Mouse (Mus musculus) neural tube, embryonic 12.5 days (tissue): ENCODE measurements at regions not wholly inside any gene's neighbourhood (a gene's known extent, or its start where the extent isn't known, plus 50 kb on each side); places are given as distances from the start of the nearest gene placed in this dataset.

Experiments
- ATAC-seq: fragments of 200-750 bp; cut with Nextera tagmentation; 2 replicates; pipeline ENCODE4 v1.8.0; 2017; ENCODE audit warnings: low read depth, mild to moderate bottlenecking, moderate TSS enrichment, moderate library complexity; ENCODE audit not compliant: low FRiP score
- H3K27ac ChIP-seq: fragments of 300-500 bp; sonication (generic); 2 replicates; pipeline ENCODE4 v1.5.1; 2016
- H3K27me3 ChIP-seq: fragments of 300-500 bp; sonication (generic); replicated peaks from 2 replicates; pipeline ENCODE4 v1.6.1; 2016; ENCODE audit warnings: mild to moderate bottlenecking
- H3K36me3 ChIP-seq: fragments of 300-500 bp; sonication (generic); 2 replicates; pipeline ENCODE4 v1.6.1; 2016; ENCODE audit warnings: mild to moderate bottlenecking
- H3K4me1 ChIP-seq: fragments of 300-500 bp; sonication (generic); 2 replicates; pipeline ENCODE4 v1.6.1; 2016
- H3K4me2 ChIP-seq: fragments of 300-500 bp; sonication (generic); replicated peaks from 2 replicates; pipeline ENCODE4 v1.6.1; 2016; ENCODE audit warnings: mild to moderate bottlenecking
- H3K4me3 ChIP-seq: fragments of 300-500 bp; sonication (generic); 2 replicates; pipeline ENCODE4 v1.5.1; 2016
- H3K9ac ChIP-seq: fragments of 300-500 bp; sonication (generic); 2 replicates; pipeline ENCODE4 v1.6.1; 2016; ENCODE audit warnings: mild to moderate bottlenecking
- H3K9me3 ChIP-seq: fragments of 300-500 bp; sonication (generic); 2 replicates; pipeline ENCODE4 v1.6.1; 2016; ENCODE audit warnings: mild to moderate bottlenecking
- WGBS: fragments of 180-500 bp; shearing (Covaris S2); methylation state at CpG from one replicate; pipeline ENCODE4 v1.1.7; 2016; 5-methylcytosine and 5-hydroxymethylcytosine counted together

GRCm38 (mm10) chr11:93808431-93808830, 77.1 kb downstream of the Utp18 start:
- no peak overlapping the region for H3K4me2 ChIP-seq
- no peaks in the 10 kb centered on the region for H3K27me3 ChIP-seq
- H3K27ac ChIP-seq, result no peak overlapping the region
- 86% methylated on average over 12 of the region's 12 CpGs for WGBS
- no peak overlapping the region for H3K4me3 ChIP-seq
- H3K36me3 ChIP-seq, result no peaks in the 10 kb centered on the region
- no peak overlapping the region for H3K9ac ChIP-seq
- H3K9me3 ChIP-seq, result no peaks in the 10 kb centered on the region
- ATAC-seq, result no peak
- no peaks in the 10 kb centered on the region for H3K4me1 ChIP-seq

DNA sequence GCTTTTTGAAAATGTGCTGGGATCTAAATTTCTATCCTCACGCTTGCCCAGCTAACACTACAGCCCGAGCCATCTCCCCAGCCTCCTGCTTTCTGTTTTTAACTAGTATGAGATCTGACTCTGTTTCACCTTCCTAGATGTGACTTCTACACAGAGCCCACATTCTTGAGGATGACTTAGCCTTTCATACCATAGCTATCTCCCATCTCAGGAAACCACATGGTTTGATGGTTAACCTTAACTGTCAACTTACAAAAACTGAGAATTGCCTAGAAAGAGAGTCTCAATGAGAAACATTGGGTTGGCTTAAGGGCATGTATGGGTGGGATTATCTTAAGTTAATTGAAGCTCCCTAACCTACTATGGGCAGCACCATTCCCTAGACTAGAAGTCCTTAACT, 78.4 kb downstream of the Utp18 start:
- Histone ChIP-seq H3K4me2 (no peak overlapping the region), H3K27me3 (no peaks in the 10 kb centered on the region), H3K36me3 (no peaks in the 10 kb centered on the region), H3K27ac (no peak overlapping the region), H3K9ac (no peak overlapping the region), H3K4me3 (no peak overlapping the region), H3K4me1 (no peaks in the 10 kb centered on the region), H3K9me3 (no peaks in the 10 kb centered on the region)
- 96% methylated on average over 2 of the region's 2 CpGs for WGBS
- no peak for ATAC-seq

GRCm38 (mm10) chr11:93771143-93771940, 114.2 kb downstream of the Utp18 start:
- H3K27ac ChIP-seq, result no peak overlapping the region
- no peaks in the 10 kb centered on the region; the same call in 1 of the 2 replicates for H3K4me1 ChIP-seq
- WGBS, result 76% methylated on average over 5 of the region's 5 CpGs
- H3K36me3 ChIP-seq, result no peaks in the 10 kb centered on the region
- no peak for ATAC-seq
- no peak overlapping the region for H3K9ac ChIP-seq
- no peak overlapping the region for H3K4me3 ChIP-seq
- H3K27me3 ChIP-seq, result no peaks in the 10 kb centered on the region
- H3K4me2 ChIP-seq, result no peak overlapping the region
- H3K9me3 ChIP-seq, result no peaks in the 10 kb centered on the region

DNA sequence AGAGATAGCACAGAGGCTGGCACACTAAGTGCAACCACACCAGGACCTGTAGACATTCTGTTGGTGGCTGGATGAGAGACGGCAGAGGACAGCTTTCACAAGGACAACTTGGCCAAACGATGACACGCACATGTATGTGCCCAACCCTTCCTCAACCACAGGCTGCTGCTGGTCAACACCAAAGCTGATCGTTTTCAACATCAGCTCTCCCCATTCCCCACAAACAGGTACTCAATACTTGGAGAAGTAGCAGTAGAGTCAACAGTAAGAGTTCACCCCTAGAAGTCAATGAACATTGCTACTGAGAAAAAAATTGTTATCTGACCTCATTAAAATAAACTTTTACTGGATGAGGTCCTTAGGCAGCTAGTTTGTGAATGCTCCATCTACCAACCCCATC, 119.6 kb downstream of the Utp18 start:
- no peak for ATAC-seq
- H3K27ac ChIP-seq, result no peak overlapping the region
- H3K4me3 ChIP-seq, result no peak overlapping the region
- no peaks in the 10 kb centered on the region for H3K27me3 ChIP-seq
- H3K9me3 ChIP-seq, result no peaks in the 10 kb centered on the region
- H3K36me3 ChIP-seq, result no peaks in the 10 kb centered on the region
- no peak overlapping the region for H3K9ac ChIP-seq
- 96% methylated on average over 4 of the region's 4 CpGs for whole genome bisulfite sequencing
- H3K4me2 ChIP-seq, result no peak overlapping the region
- no peaks in the 10 kb centered on the region for H3K4me1 ChIP-seq

- H3K4me3 ChIP-seq, result no peak overlapping the region
- H3K36me3 ChIP-seq, result no peaks in the 10 kb centered on the region
- ATAC-seq, result peak; percentile 70; the same call in 1 of the 2 replicates
- H3K4me1 ChIP-seq, result no peaks in the 10 kb centered on the region
- H3K4me2 ChIP-seq, result peak overlapping the region; percentile 43
- WGBS, result 19% methylated on average over 18 of the region's 18 CpGs
- no peak overlapping the region for H3K27ac ChIP-seq
- H3K9me3 ChIP-seq, result no peaks in the 10 kb centered on the region
- H3K27me3 ChIP-seq, result no peaks in the 10 kb centered on the region
- H3K9ac ChIP-seq, result no peak overlapping the region
Observed at GRCm38 (mm10) chr11:93762832-93763530, 122.6 kb downstream of the Utp18 start.

- 86% methylated on average over 7 of the region's 7 CpGs for WGBS
- Histone ChIP-seq H3K27ac (no peak overlapping the region), H3K4me1 (no peaks in the 10 kb centered on the region), H3K36me3 (no peaks in the 10 kb centered on the region), H3K9ac (no peak overlapping the region), H3K4me2 (no peak overlapping the region), H3K27me3 (no peaks in the 10 kb centered on the region), H3K9me3 (no peaks in the 10 kb centered on the region), H3K4me3 (no peak overlapping the region)
- no peak for ATAC-seq
Observed at GRCm38 (mm10) chr11:93757825-93758224, 127.7 kb downstream of the Utp18 start.

- Histone ChIP-seq H3K9ac (no peak overlapping the region), H3K9me3 (no peaks in the 10 kb centered on the region), H3K27ac (no peak overlapping the region), H3K4me3 (no peak overlapping the region), H3K36me3 (no peaks in the 10 kb centered on the region), H3K27me3 (no peaks in the 10 kb centered on the region), H3K4me1 (no peaks in the 10 kb centered on the region), H3K4me2 (no peak overlapping the region)
- ATAC-seq, result no peak
- WGBS, result 89% methylated on average over 10 of the region's 10 CpGs
Observed at GRCm38 (mm10) chr11:93736618-93737017, 148.9 kb downstream of the Utp18 start.

DNA sequence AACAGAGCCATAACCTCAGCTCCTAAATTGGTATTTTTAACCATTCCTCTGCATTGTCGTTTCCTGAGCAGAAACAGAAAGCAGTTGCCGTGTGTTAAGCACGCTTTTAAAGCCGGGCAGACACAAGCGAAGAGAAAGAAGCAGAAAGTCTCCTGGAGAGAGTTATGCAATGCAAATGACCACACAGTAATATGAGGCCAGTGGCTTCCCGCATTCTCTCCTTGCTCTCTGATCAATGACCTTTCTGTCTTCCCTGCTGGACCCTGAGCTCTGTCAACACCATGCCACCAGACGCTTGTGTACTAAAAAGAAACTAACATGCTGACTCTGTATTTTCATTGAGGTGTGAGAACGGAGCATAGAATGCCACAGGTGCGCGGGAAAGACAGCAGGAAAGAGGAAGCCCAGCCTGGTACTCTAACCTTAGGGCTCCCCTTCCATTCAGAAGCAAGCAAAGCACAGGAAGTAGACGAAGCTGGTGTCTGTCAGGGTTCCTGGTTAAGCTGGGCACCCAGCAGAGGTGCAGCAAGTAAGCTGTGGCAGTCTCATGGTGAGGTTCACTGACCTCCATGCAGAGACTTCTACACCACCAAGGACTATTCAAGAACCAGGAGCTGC, 151.9 kb downstream of the Utp18 start:
- WGBS, result 59% methylated on average over 11 of the region's 11 CpGs
- no peak for ATAC-seq

DNA sequence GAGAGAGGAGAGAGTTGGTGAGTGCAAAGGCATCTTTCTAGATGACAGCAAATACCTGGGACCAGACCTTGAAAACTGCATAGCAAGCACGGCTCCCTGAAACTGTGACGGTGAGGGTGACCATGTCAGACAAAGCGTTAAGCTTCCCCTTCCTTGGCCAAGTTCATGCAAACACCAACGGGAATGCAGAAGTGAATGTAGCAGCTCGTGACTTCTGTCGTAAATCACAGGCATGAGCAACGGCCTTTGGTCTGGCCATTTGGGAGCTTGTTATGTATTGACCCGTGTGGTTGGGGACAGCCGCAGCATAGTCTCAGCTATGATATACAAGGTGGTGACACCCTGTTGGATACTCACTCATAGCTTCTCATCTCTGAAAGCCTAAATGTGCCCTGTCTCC, 156.4 kb downstream of the Utp18 start:
- H3K27ac ChIP-seq, result no peak overlapping the region
- no peaks in the 10 kb centered on the region for H3K4me1 ChIP-seq
- no peaks in the 10 kb centered on the region for H3K9me3 ChIP-seq
- H3K9ac ChIP-seq, result no peak overlapping the region
- H3K36me3 ChIP-seq, result no peaks in the 10 kb centered on the region
- no peak for ATAC-seq
- no peak overlapping the region for H3K4me3 ChIP-seq
- no peak overlapping the region for H3K4me2 ChIP-seq
- no peaks in the 10 kb centered on the region for H3K27me3 ChIP-seq
- WGBS, result 79% methylated on average over 9 of the region's 9 CpGs

More for the DNA sequence above, 151.9 kb downstream of the Utp18 start:
- H3K27me3 ChIP-seq, result no peaks in the 10 kb centered on the region
- no peaks in the 10 kb centered on the region for H3K36me3 ChIP-seq
- no peaks in the 10 kb centered on the region for H3K4me1 ChIP-seq
- H3K4me2 ChIP-seq, result no peak overlapping the region
- no peak overlapping the region for H3K27ac ChIP-seq
- no peak overlapping the region for H3K9ac ChIP-seq
- no peak overlapping the region for H3K4me3 ChIP-seq
- H3K9me3 ChIP-seq, result no peaks in the 10 kb centered on the region

- Histone ChIP-seq H3K36me3 (no peaks in the 10 kb centered on the region), H3K4me1 (no peaks in the 10 kb centered on the region), H3K27me3 (no peaks in the 10 kb centered on the region), H3K27ac (no peak overlapping the region), H3K4me3 (no peak overlapping the region), H3K9ac (no peak overlapping the region), H3K9me3 (no peaks in the 10 kb centered on the region), H3K4me2 (no peak overlapping the region)
- no peak for ATAC-seq
- WGBS, result 80% methylated on average over 6 of the region's 6 CpGs
Observed at GRCm38 (mm10) chr11:93725242-93725641, 160.3 kb downstream of the Utp18 start.

GRCm38 (mm10) chr11:93719141-93719540, 166.4 kb downstream of the Utp18 start:
- no peaks in the 10 kb centered on the region for H3K27me3 ChIP-seq
- no peak for ATAC-seq
- no peaks in the 10 kb centered on the region for H3K4me1 ChIP-seq
- H3K4me3 ChIP-seq, result no peak overlapping the region
- H3K4me2 ChIP-seq, result no peak overlapping the region
- no peak overlapping the region for H3K9ac ChIP-seq
- H3K27ac ChIP-seq, result no peak overlapping the region
- H3K36me3 ChIP-seq, result no peaks in the 10 kb centered on the region
- WGBS, result 74% methylated on average over 2 of the region's 2 CpGs
- H3K9me3 ChIP-seq, result no peaks in the 10 kb centered on the region

DNA sequence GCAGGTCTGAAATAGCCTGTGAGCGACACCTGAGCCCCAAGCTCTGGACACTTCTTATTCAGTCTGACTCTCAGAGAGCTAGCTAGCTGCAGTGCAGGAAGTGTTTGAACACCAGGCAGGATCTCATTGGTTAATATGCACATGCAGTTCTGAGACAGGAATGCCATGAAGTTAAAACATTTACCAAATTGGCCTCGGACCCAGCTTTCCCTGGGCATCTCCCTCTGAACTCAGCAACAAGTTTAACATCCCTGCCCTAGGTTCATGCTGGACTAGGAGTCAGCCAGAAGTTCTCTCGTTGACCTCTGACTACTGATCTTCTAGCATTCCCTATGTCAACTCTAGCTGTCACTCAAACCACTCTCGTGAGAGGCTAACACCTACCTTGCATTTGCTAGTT, 175.9 kb downstream of the Utp18 start:
- no peaks in the 10 kb centered on the region for H3K27me3 ChIP-seq
- H3K27ac ChIP-seq, result no peak overlapping the region
- 86% methylated on average over 4 of the region's 4 CpGs for WGBS
- H3K36me3 ChIP-seq, result no peaks in the 10 kb centered on the region
- no peaks in the 10 kb centered on the region for H3K4me1 ChIP-seq
- no peak overlapping the region for H3K4me2 ChIP-seq
- ATAC-seq, result no peak
- no peak overlapping the region for H3K4me3 ChIP-seq
- H3K9ac ChIP-seq, result no peak overlapping the region
- H3K9me3 ChIP-seq, result no peaks in the 10 kb centered on the region
